Mouse (Mus musculus): ENCODE results near the gene Ilk.
"Not testable (repeated sequence)": the region's sequence is repeated elsewhere in the genome, so short reads cannot be mapped to it uniquely, and the experiment has no call there.

The Ilk gene

GRCm38 (mm10) chr7:105742539-105743215, 6.3 kb downstream of the Ilk start:
- CTCF ChIA-PET = not testable (repeated sequence)

GRCm38 (mm10) chr7:105743246-105743925, 7.0 kb downstream of the Ilk start:
- CTCF ChIA-PET = interaction anchor here (1.1 kb wide), 1 partner anchor 9 kb away, joined by 3 read pairs; the partner anchor contains the start of gene Tpp1

- CTCF ChIA-PET = interaction anchor here (1.1 kb wide), 1 partner anchor 8 kb away, joined by 3 read pairs; the partner anchor contains the start of gene Tpp1
Observed at GRCm38 (mm10) chr7:105743926-105744590, 7.7 kb downstream of the Ilk start, which contains the start of gene Taf10. TSS of gene Taf10 (minus strand) at chr7:105744361.

- CTCF ChIA-PET = no interaction called here
Observed at GRCm38 (mm10) chr7:105747776-105748175, 11.4 kb downstream of the Ilk start.

- CTCF ChIA-PET = interaction anchor here (0.6 to 1.1 kb wide), 2 partner anchors 8 to 14 kb away, joined by 3 to 7 read pairs; partner anchors contain the start of gene Taf10
Observed at GRCm38 (mm10) chr7:105751491-105752433, 15.4 kb downstream of the Ilk start, which contains the start of gene Tpp1. TSS of gene Tpp1 (minus strand) at chr7:105752235.

- CTCF ChIA-PET = interaction anchor here (0.6 to 1.1 kb wide), 2 partner anchors 9 to 13 kb away, joined by 3 to 7 read pairs; partner anchors contain the start of gene Taf10
Observed at GRCm38 (mm10) chr7:105752716-105753115, 16.3 kb downstream of the Ilk start.

- CTCF ChIA-PET = no interaction called here
Observed at GRCm38 (mm10) chr7:105753281-105753680, 16.9 kb downstream of the Ilk start.

GRCm38 (mm10) chr7:105761813-105762484, 25.6 kb downstream of the Ilk start:
- CTCF ChIA-PET = no interaction called here

GRCm38 (mm10) chr7:105762517-105763270, 26.3 kb downstream of the Ilk start:
- CTCF ChIA-PET = no interaction called here

- CTCF ChIA-PET = no interaction called here
Observed at GRCm38 (mm10) chr7:105764331-105764730, 27.9 kb downstream of the Ilk start.

- CTCF ChIA-PET = no interaction called here
Observed at GRCm38 (mm10) chr7:105767729-105768165, 31.4 kb downstream of the Ilk start.

GRCm38 (mm10) chr7:105769959-105770358, 33.6 kb downstream of the Ilk start:
- CTCF ChIA-PET = no interaction called here

GRCm38 (mm10) chr7:105772331-105772730, 35.9 kb downstream of the Ilk start:
- CTCF ChIA-PET = no interaction called here

GRCm38 (mm10) chr7:105773041-105773440, 36.6 kb downstream of the Ilk start:
- CTCF ChIA-PET = no interaction called here

GRCm38 (mm10) chr7:105774661-105775060, 38.3 kb downstream of the Ilk start:
- CTCF ChIA-PET = no interaction called here

- CTCF ChIA-PET = no interaction called here
Observed at GRCm38 (mm10) chr7:105776026-105776425, 39.6 kb downstream of the Ilk start.

GRCm38 (mm10) chr7:105777316-105777715, 40.9 kb downstream of the Ilk start:
- CTCF ChIA-PET = interaction anchor here (0.6 kb wide), 1 partner anchor 131 kb away, joined by 3 read pairs; no protein-coding TSS in a partner anchor

GRCm38 (mm10) chr7:105777797-105778552, 41.6 kb downstream of the Ilk start:
- CTCF ChIA-PET = interaction anchor here (0.6 kb wide), 1 partner anchor 132 kb away, joined by 3 read pairs; no protein-coding TSS in a partner anchor

Data from spleen, embryonic (tissue).